Mouse (Mus musculus): ENCODE data around the gene Tcf20. TPM values are rescaled to one million over a fixed set of nuclear protein-coding genes. Genes with fewer than 3 reads are reported as not detected.

Tcf20 gene
- total RNA-seq (2023), result 100 to 1,000 TPM; 221 to 229 TPM

DNA sequence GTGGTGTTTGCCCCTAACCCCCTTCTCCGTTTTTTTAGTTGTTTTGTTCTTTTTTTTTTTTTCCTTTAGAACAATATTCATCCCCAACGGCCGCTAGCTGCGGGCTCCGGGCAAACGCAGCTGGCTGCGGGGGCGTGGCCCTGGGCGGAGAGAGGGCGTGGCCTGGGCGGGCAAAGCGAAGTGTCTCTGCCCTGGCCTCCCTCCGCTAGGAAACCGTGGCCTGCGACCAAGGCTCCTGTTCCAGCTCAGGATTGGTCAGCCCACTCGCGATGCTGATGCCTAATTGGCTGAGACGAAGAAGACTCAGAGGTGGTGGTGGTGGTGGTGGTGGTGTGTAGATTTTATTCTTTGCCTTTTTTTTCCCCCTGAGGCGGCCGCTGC, at the start of gene Tcf20:
Gene Tcf20, minus strand, starts transcription at position 141 of the 381 bp plus-strand sequence.

DNA sequence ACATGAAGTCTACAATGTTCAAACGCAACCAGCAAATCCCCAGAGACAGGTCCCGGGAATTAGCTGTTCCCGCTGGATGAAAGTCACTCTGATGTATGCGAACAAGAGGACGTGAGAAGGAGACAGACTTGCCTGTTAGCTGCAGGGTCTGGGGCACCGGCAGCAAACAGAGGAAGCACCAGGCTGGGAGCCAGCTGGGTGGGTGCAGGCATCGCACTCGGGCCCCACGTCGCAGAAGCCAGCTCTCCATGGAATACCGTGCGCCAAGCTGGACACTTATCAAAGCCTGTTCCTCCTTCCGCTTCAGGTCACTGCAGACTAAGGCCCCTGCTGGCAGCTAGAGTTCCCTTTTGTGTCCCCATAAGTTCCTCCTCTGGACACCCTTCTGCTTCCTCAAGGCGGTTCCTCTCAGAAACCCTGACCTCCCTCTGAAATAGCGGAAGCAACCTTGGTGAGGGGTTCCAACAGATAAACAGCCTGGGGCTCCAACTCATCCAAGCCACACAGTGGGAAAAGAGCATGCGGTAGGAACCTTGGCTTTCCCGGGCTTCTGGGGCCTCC, 45.4 kb upstream of the Tcf20 start, which contains the start of gene Nfam1:
Gene Nfam1, minus strand, starts transcription at position 326 of the 561 bp plus-strand sequence.

DNA sequence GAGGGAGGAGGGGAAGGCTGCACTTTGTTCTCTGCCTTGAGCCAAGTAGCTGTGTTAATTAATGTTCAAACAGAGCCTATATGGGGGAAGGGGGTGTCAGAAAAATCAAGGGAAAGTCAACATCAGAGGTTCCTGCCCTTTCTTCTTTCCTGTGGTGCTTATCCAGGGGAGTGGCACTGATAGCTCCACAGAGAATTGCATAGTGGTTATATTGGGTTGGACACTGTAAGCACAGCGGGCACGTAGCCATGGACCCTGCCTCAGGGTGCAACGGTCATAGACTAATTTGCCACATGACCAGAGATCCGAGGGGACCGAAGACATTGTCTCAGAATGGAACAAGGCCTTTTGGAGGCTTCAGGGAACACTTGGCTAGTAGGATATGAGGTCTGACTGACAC, 193.4 kb downstream of the Tcf20 start, which contains the start of gene Cyp2d26:
Gene Cyp2d26, minus strand, starts transcription at position 18 of the 400 bp plus-strand sequence.

DNA sequence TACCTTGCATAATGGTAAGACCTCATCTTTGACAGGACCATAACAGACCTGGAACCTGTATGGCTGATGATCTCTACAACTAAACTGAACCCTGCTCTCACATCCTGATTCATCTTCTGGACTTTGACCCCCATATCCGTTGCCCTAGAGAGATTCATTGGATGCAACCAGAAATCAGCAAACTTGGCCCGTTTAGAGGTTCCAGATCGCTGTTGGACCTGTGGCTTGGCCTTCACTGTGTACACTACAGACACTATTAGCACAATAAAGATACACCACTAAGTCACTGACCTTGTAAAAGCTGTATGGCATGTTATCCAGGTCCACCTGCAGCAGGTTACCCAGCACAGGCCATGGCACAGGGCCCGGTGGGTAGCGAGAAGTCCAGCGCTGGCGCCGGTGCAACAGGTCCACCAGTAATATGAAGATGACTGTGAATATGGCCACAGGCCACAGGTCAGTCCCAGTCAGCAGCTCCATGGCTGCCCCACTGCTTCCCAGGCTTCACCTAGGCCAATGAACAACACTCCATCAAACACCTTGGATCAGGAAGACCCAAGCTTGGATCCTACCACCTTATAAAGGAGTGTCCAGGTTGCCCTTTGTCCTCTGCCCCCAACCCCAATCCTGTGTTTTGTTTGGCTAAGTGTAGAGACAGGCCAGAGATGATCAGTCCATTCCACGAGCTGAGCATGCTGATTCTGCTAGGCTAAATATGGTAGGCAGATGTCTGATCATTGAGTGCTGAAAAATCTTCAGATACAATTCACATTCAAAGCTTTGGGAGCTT, 223.8 kb downstream of the Tcf20 start, which contains the start of gene Cyp2d40:
Gene Cyp2d40, minus strand, starts transcription at position 553 of the 790 bp plus-strand sequence.

Other genes starting within 250 kb of the Tcf20 start
- not detected for gene Cyp2d40, start 223.7 kb downstream of the Tcf20 start, total RNA-seq (2023)
- 1 to 10 TPM; 3.0 to 3.5 TPM for gene Cyp2d26, start 193.6 kb downstream of the Tcf20 start, total RNA-seq (2023)
- gene Nfam1, start 45.4 kb upstream of the Tcf20 start, total RNA-seq (2023), result 1 to 10 TPM; 6.1 to 8.3 TPM
- gene Serhl, start 101.6 kb upstream of the Tcf20 start, total RNA-seq (2023), result 10 to 100 TPM; 19.0 to 30.2 TPM
- 100 to 1,000 TPM; 109 to 110 TPM for gene Rrp7a, start 134.9 kb upstream of the Tcf20 start, total RNA-seq (2023)
- gene Poldip3, start 161.5 kb upstream of the Tcf20 start, total RNA-seq (2023), result 100 to 1,000 TPM; 187 to 222 TPM
- 10 to 100 TPM; 38.2 to 46.2 TPM for gene Cyb5r3, start 184.7 kb upstream of the Tcf20 start, total RNA-seq (2023)